Mouse (Mus musculus): ENCODE measurements around the gene Lrr1. TPM values are rescaled to one million over a fixed set of nuclear protein-coding genes. Genes with fewer than 3 reads are reported as not detected.

The Lrr1 gene
- total and polyA plus RNA-seq, 3 experiments, result 14.1 to 23.1 TPM; not detected in 1

GRCm38 (mm10) chr12:69119908-69120307 is 48.7 kb upstream of the Lrr1 start (continued):
- no peak for TF ChIP-seq BHLHE40 (IDR thresholded peaks at IDR 0.05; ENCODE audit: borderline replicate concordance, low read depth, low read length)
- TF ChIP-seq ZC3H11A (IDR thresholded peaks at IDR 0.05; ENCODE audit: low read depth, low read length), result no peak
- no peak for TF ChIP-seq TAL1 (IDR thresholded peaks at IDR 0.05; ENCODE audit: low read length)
- TF ChIP-seq MAX (IDR thresholded peaks at IDR 0.05; ENCODE audit: low read length), result no peak

GRCm38 (mm10) chr12:69122801-69123200 is 45.8 kb upstream of the Lrr1 start:
- Histone ChIP-seq H3K27ac (ENCODE audit: control insufficient read depth, low read depth, low read length) (no peak overlapping the region), H3K27me3 (ENCODE audit: control insufficient read depth in 1 of 2, insufficient read depth in 2 of 2, low read length in 2 of 2) (no peaks in the 10 kb centered on the region), H3K36me3 (ENCODE audit: control insufficient read depth in 1 of 2, insufficient read depth in 2 of 2, low read length in 2 of 2) (peaks cover 0 to 8% of the 10 kb centered on the region in 2 experiments; a peak in 2 of 4 replicates), H3K79me2 (ENCODE audit: control insufficient read depth, insufficient read depth, low read length, poor library complexity) (no peaks in the 10 kb centered on the region), H3K9me3 (replicated peaks; ENCODE audit: insufficient read depth, low read length) (no peaks in the 10 kb centered on the region), H3K9ac (ENCODE audit: control insufficient read depth, low read depth, low read length, poor library complexity, severe bottlenecking) (no peak overlapping the region), H3K4me3 (ENCODE audit: control insufficient read depth in 1 of 2, insufficient read depth in 1 of 2, low read depth in 2 of 2, low read length in 2 of 2) (no peak overlapping the region), H3K4me1 (ENCODE audit: control insufficient read depth in 1 of 2, insufficient read depth in 2 of 2, low read length in 2 of 2) (peaks cover 4 to 9% of the 10 kb centered on the region in 2 experiments; a peak in 3 of 4 replicates)
- DNase-seq (ENCODE audit: low read depth, low spot score), result no peak
- TF ChIP-seq RAD21 (IDR thresholded peaks at IDR 0.05; ENCODE audit: low read depth, low read length) (no peak), E2F4 (IDR thresholded peaks at IDR 0.05; ENCODE audit: borderline replicate concordance, low read depth, low read length) (no peak), CTCF (IDR thresholded peaks at IDR 0.05 in 2 of 3, conservative IDR thresholded peaks at IDR 0.05 in 1 of 3; ENCODE audit: control insufficient read depth in 1 of 3, insufficient read depth in 1 of 3, low read depth in 2 of 3, low read length in 3 of 3, poor library complexity in 1 of 3, severe bottlenecking in 1 of 3) (no peak), MAZ (IDR thresholded peaks at IDR 0.05; ENCODE audit: low read depth, low read length) (no peak), CHD2 (IDR thresholded peaks at IDR 0.05; ENCODE audit: low read length) (no peak), ETS1 (IDR thresholded peaks at IDR 0.05; ENCODE audit: low read depth, low read length) (no peak), TAL1 (IDR thresholded peaks at IDR 0.05; ENCODE audit: low read length) (no peak), BHLHE40 (IDR thresholded peaks at IDR 0.05; ENCODE audit: borderline replicate concordance, low read depth, low read length) (no peak), MYB (IDR thresholded peaks at IDR 0.05; ENCODE audit: low read depth, low read length) (no peak), CHD1 (IDR thresholded peaks at IDR 0.05; ENCODE audit: low read depth, low read length) (no peak), ZMIZ1 (IDR thresholded peaks at IDR 0.05; ENCODE audit: low read depth, low read length) (no peak)

DNA sequence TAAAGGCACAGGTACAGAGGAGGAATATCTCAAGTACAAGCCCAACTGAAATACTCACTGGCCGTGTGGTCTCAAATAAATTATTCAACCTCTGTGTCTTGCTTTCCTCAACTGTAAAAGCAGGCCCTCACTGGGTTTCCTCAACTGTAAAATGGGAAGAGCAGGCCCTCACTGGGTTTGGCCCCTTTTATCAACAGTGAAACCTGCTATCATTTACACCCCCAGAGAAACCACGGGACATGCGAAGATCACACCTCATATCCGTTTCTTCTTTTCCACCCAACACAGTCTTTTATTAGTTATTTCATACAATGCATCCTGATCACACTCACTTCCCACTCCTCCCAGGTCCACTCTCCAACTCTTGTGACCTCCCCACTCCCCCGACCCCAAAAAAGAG is 43.5 kb upstream of the Lrr1 start:
- Histone ChIP-seq H3K9me3 (replicated peaks; ENCODE audit: insufficient read depth, low read length) (no peaks in the 10 kb centered on the region), H3K36me3 (ENCODE audit: control insufficient read depth in 1 of 2, insufficient read depth in 2 of 2, low read length in 2 of 2) (peaks cover 0 to 8% of the 10 kb centered on the region in 2 experiments; a peak in 2 of 4 replicates), H3K4me3 (ENCODE audit: control insufficient read depth in 1 of 2, insufficient read depth in 1 of 2, low read depth in 2 of 2, low read length in 2 of 2) (no peak overlapping the region), H3K27me3 (ENCODE audit: control insufficient read depth in 1 of 2, insufficient read depth in 2 of 2, low read length in 2 of 2) (no peaks in the 10 kb centered on the region), H3K4me1 (ENCODE audit: control insufficient read depth in 1 of 2, insufficient read depth in 2 of 2, low read length in 2 of 2) (peaks cover 4 to 9% of the 10 kb centered on the region in 2 experiments; a peak in 3 of 4 replicates), H3K79me2 (ENCODE audit: control insufficient read depth, insufficient read depth, low read length, poor library complexity) (no peaks in the 10 kb centered on the region), H3K27ac (ENCODE audit: control insufficient read depth, low read depth, low read length) (peak overlapping the region; percentile 49), H3K9ac (ENCODE audit: control insufficient read depth, low read depth, low read length, poor library complexity, severe bottlenecking) (no peak overlapping the region; the same call in 1 of the 2 replicates)
- DNase-seq (ENCODE audit: low read depth, low spot score), result peak; percentile 64
- TF ChIP-seq TCF12 (IDR thresholded peaks at IDR 0.05; ENCODE audit: low read depth, low read length) (peak; percentile 31; the same call in 1 of the 2 replicates), MYB (IDR thresholded peaks at IDR 0.05; ENCODE audit: low read depth, low read length) (no peak), SMC3 (IDR thresholded peaks at IDR 0.05; ENCODE audit: low read depth, low read length) (no peak), KAT2A (conservative IDR thresholded peaks at IDR 0.05; ENCODE audit: low read depth, low read length) (no peak), UBTF (IDR thresholded peaks at IDR 0.05; ENCODE audit: borderline replicate concordance, insufficient read depth, low read depth, low read length) (no peak), CHD2 (IDR thresholded peaks at IDR 0.05; ENCODE audit: low read length) (no peak), NRF1 (IDR thresholded peaks at IDR 0.05; ENCODE audit: insufficient read depth, low read depth, low read length, poor library complexity, severe bottlenecking) (no peak), CHD1 (IDR thresholded peaks at IDR 0.05; ENCODE audit: low read depth, low read length) (no peak), TAL1 (IDR thresholded peaks at IDR 0.05; ENCODE audit: low read length) (no peak), MYC (IDR thresholded peaks at IDR 0.05; ENCODE audit: low read depth, low read length) (no peak), ZMIZ1 (IDR thresholded peaks at IDR 0.05; ENCODE audit: low read depth, low read length) (no peak), MAZ (IDR thresholded peaks at IDR 0.05; ENCODE audit: low read depth, low read length) (no peak), EP300 (IDR thresholded peaks at IDR 0.05; ENCODE audit: low read depth in 1 of 2, low read length in 2 of 2) (peak; percentile 75 to 76), GABPA (IDR thresholded peaks at IDR 0.05; ENCODE audit: low read depth, low read length) (no peak), POLR2A (IDR thresholded peaks at IDR 0.05; ENCODE audit: control insufficient read depth in 1 of 2, insufficient read depth in 1 of 2, low read depth in 1 of 2, low read length in 2 of 2, poor library complexity in 1 of 2) (no peak), BHLHE40 (IDR thresholded peaks at IDR 0.05; ENCODE audit: borderline replicate concordance, low read depth, low read length) (no peak), RAD21 (IDR thresholded peaks at IDR 0.05; ENCODE audit: low read depth, low read length) (no peak), GATA1 (IDR thresholded peaks at IDR 0.05; ENCODE audit: low read depth, low read length) (peak; percentile 72), MAFK (IDR thresholded peaks at IDR 0.05; ENCODE audit: borderline replicate concordance, low read depth, low read length) (no peak), ZKSCAN1 (IDR thresholded peaks at IDR 0.05; ENCODE audit: low read depth, low read length) (no peak), HCFC1 (IDR thresholded peaks at IDR 0.05; ENCODE audit: low read depth, low read length) (no peak), ELF1 (IDR thresholded peaks at IDR 0.05; ENCODE audit: low read depth, low read length) (no peak), ZNF384 (IDR thresholded peaks at IDR 0.05; ENCODE audit: low read depth, low read length) (no peak), ETS1 (IDR thresholded peaks at IDR 0.05; ENCODE audit: low read depth, low read length) (peak; percentile 49)
